Comparison of ENCODE assay signal across 9 mouse cellular contexts in the genomic region with DNA sequence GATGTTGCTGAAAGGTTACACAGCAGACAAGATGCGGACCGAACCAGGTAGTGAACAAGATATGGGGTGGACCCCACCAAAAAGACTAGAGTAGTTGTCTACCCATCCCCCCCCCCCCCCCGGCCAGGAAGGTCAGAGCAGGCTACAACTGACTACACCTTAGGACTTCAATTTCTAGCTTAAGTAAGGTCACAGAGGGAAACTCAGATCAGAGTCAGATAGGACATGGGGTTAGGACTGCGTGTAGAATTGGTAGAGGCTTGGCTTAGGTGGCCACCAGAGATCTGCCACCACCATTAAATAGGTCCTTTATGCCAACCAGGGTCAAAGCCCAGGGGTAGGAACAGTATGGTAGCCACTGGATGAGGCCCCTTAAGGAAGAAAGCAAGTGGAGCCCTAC. TPM values are rescaled to one million over a fixed set of nuclear protein-coding genes. Genes with fewer than 3 reads are reported as not detected.
"Had no signal": no experiment of that assay in that cellular context is flagged by ENCODE, and none has a peak within 500 bp of the region (broad histone marks: within the 10 kb centered on the region; RNA-seq: fewer than 3 reads in every experiment).

No protein-coding gene starts in this region.

RNA-seq across cellular contexts. Expression of a gene that starts 9.4 kb away (rescaled TPM):
- polyA plus RNA-seq: limb, embryonic 12.5 days; liver, adult 2 months; liver, embryonic 15.5 days; lung, adult 2 months; midbrain, embryonic 16.5 days; neural tube, embryonic 13.5 days; stomach, embryonic 14.5 days; thymus, adult 2 months; urinary bladder, adult 2 months had no signal

RNA-seq across cellular contexts. Expression of a gene that starts 18.5 kb away (rescaled TPM):
- polyA plus RNA-seq: limb, embryonic 12.5 days; liver, adult 2 months; liver, embryonic 15.5 days; lung, adult 2 months; midbrain, embryonic 16.5 days; neural tube, embryonic 13.5 days; stomach, embryonic 14.5 days; thymus, adult 2 months; urinary bladder, adult 2 months had no signal
